Mouse (Mus musculus) heart, embryonic 10.5 days (tissue): ENCODE data around the gene Ormdl3. TPM values are rescaled to one million over a fixed set of nuclear protein-coding genes. Genes with fewer than 3 reads are reported as not detected.

Source experiments
- DNase-seq: peaks from one replicate; pipeline ENCODE4 v3.0.0-alpha.2; 2017; ENCODE audit warnings: low spot score
- H3K27ac ChIP-seq: fragments of 300-500 bp; sonication (generic); 2 replicates; pipeline ENCODE4 v1.5.1; 2016; ENCODE audit warnings: mild to moderate bottlenecking
- H3K27me3 ChIP-seq: fragments of 300-500 bp; sonication (generic); 2 replicates; pipeline ENCODE4 v1.6.1; 2016; ENCODE audit warnings: mild to moderate bottlenecking; ENCODE audit not compliant: poor library complexity, insufficient read depth, severe bottlenecking
- H3K36me3 ChIP-seq: fragments of 300-500 bp; sonication (generic); 2 replicates; pipeline ENCODE4 v1.6.1; 2016; ENCODE audit warnings: mild to moderate bottlenecking, moderate library complexity
- H3K4me1 ChIP-seq: fragments of 300-500 bp; sonication (generic); 2 replicates; pipeline ENCODE4 v1.6.1; 2016; ENCODE audit warnings: mild to moderate bottlenecking
- H3K4me3 ChIP-seq: fragments of 300-500 bp; sonication (generic); 2 replicates; pipeline ENCODE4 v1.5.1; 2016; ENCODE audit warnings: mild to moderate bottlenecking, moderate library complexity
- H3K9me3 ChIP-seq: fragments of 300-500 bp; sonication (generic); 2 replicates; pipeline ENCODE4 v1.6.1; 2016; ENCODE audit warnings: mild to moderate bottlenecking, moderate library complexity
- WGBS: fragments of 180-500 bp; shearing (Covaris S2); methylation state at CpG from one replicate; pipeline ENCODE4 v1.1.7; 2016; 5-methylcytosine and 5-hydroxymethylcytosine counted together
- polyA plus RNA-seq: library from polyadenylated mRNA; unstranded; fragments of >200 nt; fragmentation: Nextera tagmentation; extraction: Ambion mirVana; gene quantifications from 2 replicates; pipeline ENCODE4 v1.2.1, GENCODE M21; 2016

Gene Ormdl3
- polyA plus RNA-seq, 1 experiment from 2014 or later: 56.1 TPM

GRCm38 (mm10) chr11:98563025-98563424 is 24.1 kb downstream of the Ormdl3 start:
- Histone ChIP-seq H3K9me3 (no peaks in the 10 kb centered on the region), H3K4me1 (peaks cover 19% of the 10 kb centered on the region), H3K27me3 (no peaks in the 10 kb centered on the region), H3K36me3 (no peaks in the 10 kb centered on the region), H3K4me3 (no peak overlapping the region), H3K27ac (no peak overlapping the region)
- DNase-seq: no peak
- 84% methylated on average over 3 of the region's 3 CpGs for WGBS

- Histone ChIP-seq H3K27ac (peak overlapping the region; percentile 67), H3K36me3 (no peaks in the 10 kb centered on the region), H3K4me1 (peaks cover 20% of the 10 kb centered on the region), H3K9me3 (no peaks in the 10 kb centered on the region), H3K27me3 (no peaks in the 10 kb centered on the region), H3K4me3 (no peak overlapping the region)
- DNase-seq: no peak
- WGBS: 20% methylated on average over 7 of the region's 7 CpGs
Measured at GRCm38 (mm10) chr11:98560942-98561341, 26.2 kb downstream of the Ormdl3 start.

GRCm38 (mm10) chr11:98555124-98555700 is 32.0 kb downstream of the Ormdl3 start:
- no peak for DNase-seq
- H3K27me3 ChIP-seq: peaks cover 3% of the 10 kb centered on the region; the same call in 1 of the 2 replicates
- 69% methylated on average over 12 of the region's 12 CpGs for WGBS
- no peaks in the 10 kb centered on the region for H3K36me3 ChIP-seq
- H3K4me1 ChIP-seq: peaks cover 13% of the 10 kb centered on the region
- H3K27ac ChIP-seq: no peak overlapping the region
- H3K4me3 ChIP-seq: no peak overlapping the region
- no peaks in the 10 kb centered on the region; the same call in 1 of the 2 replicates for H3K9me3 ChIP-seq

- no peak overlapping the region for H3K4me3 ChIP-seq
- H3K36me3 ChIP-seq: no peaks in the 10 kb centered on the region
- 90% methylated on average over 4 of the region's 4 CpGs for WGBS
- no peak overlapping the region for H3K27ac ChIP-seq
- no peaks in the 10 kb centered on the region; the same call in 1 of the 2 replicates for H3K9me3 ChIP-seq
- DNase-seq: no peak
- peaks cover 16% of the 10 kb centered on the region for H3K27me3 ChIP-seq
- H3K4me1 ChIP-seq: peaks cover 13% of the 10 kb centered on the region
Measured at GRCm38 (mm10) chr11:98553966-98554365, 33.2 kb downstream of the Ormdl3 start.

- Histone ChIP-seq H3K27me3 (peaks cover 44% of the 10 kb centered on the region), H3K27ac (peak within 1 kb of the TSS; percentile 92), H3K36me3 (no peaks in the 10 kb centered on the region), H3K9me3 (no peaks in the 10 kb centered on the region; the same call in 1 of the 2 replicates), H3K4me1 (peaks cover 10% of the 10 kb centered on the region), H3K4me3 (peak within 1 kb of the TSS; percentile 80)
- WGBS: under 1% methylated on average over 51 of the region's 51 CpGs
- peak; percentile 96 for DNase-seq
Measured at GRCm38 (mm10) chr11:98550975-98551828, 36.0 kb downstream of the Ormdl3 start, which contains the start of gene Zpbp2. Gene Zpbp2, plus strand, starts transcription at chr11:98551097.

GRCm38 (mm10) chr11:98550311-98550974 is 36.7 kb downstream of the Ormdl3 start:
- Histone ChIP-seq H3K4me1 (peaks cover 15% of the 10 kb centered on the region), H3K4me3 (peak overlapping the region; percentile 80), H3K9me3 (no peaks in the 10 kb centered on the region; the same call in 1 of the 2 replicates), H3K27ac (peak overlapping the region; percentile 92), H3K27me3 (peaks cover 51% of the 10 kb centered on the region), H3K36me3 (no peaks in the 10 kb centered on the region)
- DNase-seq: no peak
- WGBS: 16% methylated on average over 20 of the region's 20 CpGs

- peaks cover 61% of the 10 kb centered on the region for H3K27me3 ChIP-seq
- WGBS: 73% methylated on average over 4 of the region's 4 CpGs
Measured at GRCm38 (mm10) chr11:98549363-98549762, 37.8 kb downstream of the Ormdl3 start.

GRCm38 (mm10) chr11:98547308-98547693 is 39.9 kb downstream of the Ormdl3 start:
- Histone ChIP-seq H3K27ac (no peak overlapping the region), H3K9me3 (no peaks in the 10 kb centered on the region), H3K4me1 (peaks cover 17% of the 10 kb centered on the region), H3K36me3 (no peaks in the 10 kb centered on the region), H3K27me3 (peaks cover 81% of the 10 kb centered on the region), H3K4me3 (no peak overlapping the region)
- 53% methylated on average over 3 of the region's 3 CpGs for WGBS
- no peak for DNase-seq

More at GRCm38 (mm10) chr11:98549363-98549762, 37.8 kb downstream of the Ormdl3 start:
- no peaks in the 10 kb centered on the region for H3K36me3 ChIP-seq
- no peak for DNase-seq
- H3K4me3 ChIP-seq: no peak overlapping the region
- peaks cover 17% of the 10 kb centered on the region for H3K4me1 ChIP-seq
- H3K9me3 ChIP-seq: no peaks in the 10 kb centered on the region; the same call in 1 of the 2 replicates
- H3K27ac ChIP-seq: no peak overlapping the region

GRCm38 (mm10) chr11:98546529-98547307 is 40.5 kb downstream of the Ormdl3 start:
- Histone ChIP-seq H3K4me1 (peaks cover 17% of the 10 kb centered on the region), H3K27me3 (peaks cover 85% of the 10 kb centered on the region)
- 43% methylated on average over 12 of the region's 12 CpGs for WGBS

GRCm38 (mm10) chr11:98545711-98546231 is 41.4 kb downstream of the Ormdl3 start, which contains the start of gene Ikzf3:
Gene Ikzf3, minus strand, starts transcription at chr11:98546031.
- Histone ChIP-seq H3K4me1 (peaks cover 12% of the 10 kb centered on the region), H3K4me3 (peak within 1 kb of the TSS; percentile 67), H3K9me3 (no peaks in the 10 kb centered on the region), H3K27ac (peak within 1 kb of the TSS; percentile 74), H3K36me3 (no peaks in the 10 kb centered on the region), H3K27me3 (peaks cover 91% of the 10 kb centered on the region)
- DNase-seq: no peak
- WGBS: 1% methylated on average over 58 of the region's 58 CpGs

More at GRCm38 (mm10) chr11:98546529-98547307, 40.5 kb downstream of the Ormdl3 start:
- Histone ChIP-seq H3K4me3 (no peak overlapping the region), H3K27ac (no peak overlapping the region), H3K9me3 (no peaks in the 10 kb centered on the region), H3K36me3 (no peaks in the 10 kb centered on the region)
- no peak for DNase-seq

- no peak for DNase-seq
- peak overlapping the region; percentile 74; the same call in 1 of the 2 replicates for H3K27ac ChIP-seq
- peak overlapping the region; percentile 67 for H3K4me3 ChIP-seq
- 3% methylated on average over 16 of the region's 16 CpGs for WGBS
- no peaks in the 10 kb centered on the region for H3K9me3 ChIP-seq
- H3K27me3 ChIP-seq: peaks cover 87% of the 10 kb centered on the region
- peaks cover 7% of the 10 kb centered on the region; the same call in 1 of the 2 replicates for H3K4me1 ChIP-seq
- H3K36me3 ChIP-seq: no peaks in the 10 kb centered on the region
Measured at GRCm38 (mm10) chr11:98544890-98545677, 42.1 kb downstream of the Ormdl3 start.
